Mouse (Mus musculus): ENCODE data around the gene Stk11.

DNA sequence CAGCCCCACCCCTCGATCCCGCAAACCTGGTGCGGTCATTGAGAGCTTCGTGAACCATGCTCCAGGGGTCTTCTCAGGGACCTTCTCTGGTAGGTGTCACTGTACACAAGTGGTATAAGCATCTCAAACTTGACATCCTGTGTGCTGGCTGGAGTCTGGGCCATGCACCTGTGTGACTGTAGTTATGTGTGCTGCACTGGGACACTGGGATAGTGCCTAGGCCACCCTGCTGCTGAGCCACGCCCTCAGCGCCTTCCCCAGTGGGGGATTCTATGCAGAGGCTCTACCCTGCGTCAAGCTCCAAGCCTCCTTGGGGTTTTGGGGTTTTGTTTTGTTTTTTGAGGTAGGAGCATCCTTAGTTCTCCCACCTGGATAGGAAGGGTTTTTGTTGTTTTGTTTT lies 38.8 kb downstream of the Stk11 start:
- no peak for TF ChIP-seq POLR2A (IDR thresholded peaks at IDR 0.05; ENCODE audit: low read depth, low read length)
- no peak for TF ChIP-seq CTCF (IDR thresholded peaks at IDR 0.05; ENCODE audit: extremely low read depth, insufficient read length, insufficient replicate concordance, low read depth, low read length)
